Mouse (Mus musculus) liver, embryonic 15.5 days (tissue): ENCODE results near the gene Olfr671. TPM values are rescaled to one million over a fixed set of nuclear protein-coding genes. Genes with fewer than 3 reads are reported as not detected.
"Not testable (repeated sequence)": the region's sequence is repeated elsewhere in the genome, so short reads cannot be mapped to it uniquely, and the experiment has no call there.

ENCODE experiments used
- ATAC-seq: fragments of 200-750 bp; cut with Nextera tagmentation; 2 replicates; pipeline ENCODE4 v1.8.0; 2017; ENCODE audit warnings: moderate number of reproducible peaks, mild to moderate bottlenecking, moderate library complexity; ENCODE audit not compliant: insufficient read depth
- H3K27ac ChIP-seq: fragments of 300-500 bp; sonication (generic); replicated peaks from 2 replicates; pipeline ENCODE4 v1.5.1; 2015; ENCODE audit warnings: mild to moderate bottlenecking, inconsistent platforms
- H3K27me3 ChIP-seq: fragments of 300-500 bp; sonication (generic); 2 replicates; pipeline ENCODE4 v1.6.1; 2015; ENCODE audit warnings: mild to moderate bottlenecking, inconsistent platforms
- H3K36me3 ChIP-seq: fragments of 300-500 bp; sonication (generic); replicated peaks from 2 replicates; pipeline ENCODE4 v1.6.1; 2015; ENCODE audit warnings: moderate library complexity, mild to moderate bottlenecking, inconsistent platforms
- H3K4me1 ChIP-seq: fragments of 300-500 bp; sonication (generic); replicated peaks from 2 replicates; pipeline ENCODE4 v1.6.1; 2015; ENCODE audit warnings: inconsistent platforms
- H3K4me2 ChIP-seq: fragments of 300-500 bp; sonication (generic); 2 replicates; pipeline ENCODE4 v1.6.1; 2015; ENCODE audit warnings: moderate library complexity, mild to moderate bottlenecking, inconsistent platforms
- H3K4me3 ChIP-seq: fragments of 300-500 bp; sonication (generic); replicated peaks from 2 replicates; pipeline ENCODE4 v1.5.1; 2015; ENCODE audit warnings: mild to moderate bottlenecking, inconsistent platforms
- H3K9ac ChIP-seq: fragments of 300-500 bp; sonication (generic); 2 replicates; pipeline ENCODE4 v1.6.1; 2015; ENCODE audit warnings: moderate library complexity, mild to moderate bottlenecking, inconsistent platforms
- H3K9me3 ChIP-seq: fragments of 300-500 bp; sonication (generic); replicated peaks from 2 replicates; pipeline ENCODE4 v1.6.1; 2016; ENCODE audit warnings: inconsistent platforms
- WGBS: fragments of 180-500 bp; shearing (Covaris S2); methylation state at CpG from one replicate; pipeline ENCODE4 v1.1.7; 2015; ENCODE audit warnings: mixed read lengths; ENCODE audit not compliant: insufficient replicate concordance; 5-methylcytosine and 5-hydroxymethylcytosine counted together
- polyA plus RNA-seq: library from polyadenylated mRNA; unstranded; fragments of >200 nt; fragmentation: Nextera tagmentation; extraction: Ambion mirVana; gene quantifications from 2 replicates; pipeline ENCODE4 v1.2.1, GENCODE M21; 2015

The Olfr671 gene
- not detected in 2 replicates for polyA plus RNA-seq

DNA sequence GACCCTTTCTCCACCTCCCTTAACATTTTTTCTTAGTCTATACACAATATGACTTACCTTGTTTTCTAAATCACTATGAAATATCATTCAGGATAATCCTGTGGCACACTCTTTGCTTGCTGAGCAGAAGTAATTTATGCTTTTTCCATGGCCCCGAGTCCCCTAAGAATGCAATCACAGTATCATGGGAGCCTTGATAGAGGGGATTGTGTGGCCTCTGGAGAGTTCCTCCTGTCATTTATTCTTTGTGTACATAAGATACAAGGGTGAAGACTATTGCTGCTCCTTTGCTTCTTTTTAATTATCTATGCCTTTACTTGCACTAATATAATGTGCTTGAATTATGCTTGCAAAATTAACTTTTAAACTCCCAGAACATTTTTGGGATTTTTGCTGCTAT is at the start of gene Olfr671:
Gene Olfr671 (minus strand): TSS at position 101 of the 400 bp plus-strand sequence.
- H3K27me3 ChIP-seq = no peaks in the 10 kb centered on the region
- H3K36me3 ChIP-seq = no peaks in the 10 kb centered on the region
- no peaks in the 10 kb centered on the region for H3K9me3 ChIP-seq
- no peak within 1 kb of the TSS for H3K9ac ChIP-seq
- WGBS = 53% methylated on average over 1 of the region's 1 CpGs
- no peak within 1 kb of the TSS for H3K4me3 ChIP-seq
- no peak within 1 kb of the TSS for H3K4me2 ChIP-seq
- no peaks in the 10 kb centered on the region for H3K4me1 ChIP-seq
- no peak for ATAC-seq
- H3K27ac ChIP-seq = no peak within 1 kb of the TSS

DNA sequence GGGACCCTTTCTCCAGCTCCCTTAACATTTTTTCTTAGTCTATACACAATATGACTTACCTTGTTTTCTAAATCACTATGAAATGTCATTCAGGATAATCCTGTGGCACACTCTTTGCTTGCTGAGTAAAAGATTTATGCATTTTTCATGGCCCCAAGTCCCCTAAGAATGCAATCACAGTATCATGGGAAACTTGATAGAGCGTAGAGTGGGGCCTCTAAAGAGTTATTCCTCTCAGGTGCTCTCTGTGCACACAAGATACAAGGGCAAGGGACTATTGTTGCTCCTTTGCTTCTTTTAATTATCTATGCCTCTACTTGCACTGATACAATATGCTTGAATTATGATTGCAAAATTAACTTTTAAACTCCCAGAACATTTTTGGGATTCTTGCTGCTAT is 49.4 kb upstream of the Olfr671 start, which contains the start of gene Olfr675:
Gene Olfr675 (minus strand): TSS at position 101 of the 400 bp plus-strand sequence.
- WGBS = 51% methylated on average over 1 of the region's 1 CpGs
- Histone ChIP-seq H3K27ac (no peak within 1 kb of the TSS), H3K27me3 (no peaks in the 10 kb centered on the region), H3K9me3 (no peaks in the 10 kb centered on the region), H3K4me2 (no peak within 1 kb of the TSS), H3K4me1 (no peaks in the 10 kb centered on the region), H3K9ac (no peak within 1 kb of the TSS), H3K4me3 (no peak within 1 kb of the TSS), H3K36me3 (no peaks in the 10 kb centered on the region)
- ATAC-seq = no peak

- Histone ChIP-seq H3K4me3 (no peak overlapping the region), H3K27ac (no peak overlapping the region), H3K4me2 (no peak overlapping the region), H3K9me3 (no peaks in the 10 kb centered on the region), H3K27me3 (no peaks in the 10 kb centered on the region), H3K9ac (no peak overlapping the region), H3K4me1 (no peaks in the 10 kb centered on the region), H3K36me3 (no peaks in the 10 kb centered on the region)
- WGBS = 53% methylated on average over 1 of the region's 1 CpGs
- ATAC-seq = no peak
Measured at GRCm38 (mm10) chr7:105022530-105022929, 43.6 kb upstream of the Olfr671 start.

DNA sequence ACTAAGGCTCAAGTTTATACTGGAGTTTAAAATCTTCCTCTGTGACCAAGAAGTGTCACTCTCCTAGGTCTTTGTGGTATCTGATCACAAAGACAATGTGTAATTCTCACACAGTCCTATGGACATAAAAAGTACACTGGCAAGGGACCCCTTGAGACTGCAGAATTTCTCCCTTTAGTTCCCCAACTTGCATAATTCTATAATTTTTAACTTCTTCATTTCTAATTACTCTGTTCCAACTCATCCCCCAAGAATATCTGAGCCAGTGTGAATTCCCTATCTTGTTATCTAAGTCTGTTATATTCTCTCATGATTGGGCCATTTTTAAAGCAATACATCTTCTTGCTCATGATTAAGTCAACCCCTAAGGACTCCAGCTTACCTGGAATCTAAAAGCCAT is 23.0 kb upstream of the Olfr671 start, which contains the start of gene Olfr672:
Gene Olfr672 (minus strand): TSS at position 101 of the 400 bp plus-strand sequence.
- Histone ChIP-seq H3K4me3 (no peak within 1 kb of the TSS), H3K9ac (no peak within 1 kb of the TSS), H3K9me3 (no peaks in the 10 kb centered on the region), H3K27me3 (no peaks in the 10 kb centered on the region), H3K27ac (no peak within 1 kb of the TSS), H3K4me1 (no peaks in the 10 kb centered on the region), H3K36me3 (no peaks in the 10 kb centered on the region), H3K4me2 (no peak within 1 kb of the TSS)
- ATAC-seq = no peak

DNA sequence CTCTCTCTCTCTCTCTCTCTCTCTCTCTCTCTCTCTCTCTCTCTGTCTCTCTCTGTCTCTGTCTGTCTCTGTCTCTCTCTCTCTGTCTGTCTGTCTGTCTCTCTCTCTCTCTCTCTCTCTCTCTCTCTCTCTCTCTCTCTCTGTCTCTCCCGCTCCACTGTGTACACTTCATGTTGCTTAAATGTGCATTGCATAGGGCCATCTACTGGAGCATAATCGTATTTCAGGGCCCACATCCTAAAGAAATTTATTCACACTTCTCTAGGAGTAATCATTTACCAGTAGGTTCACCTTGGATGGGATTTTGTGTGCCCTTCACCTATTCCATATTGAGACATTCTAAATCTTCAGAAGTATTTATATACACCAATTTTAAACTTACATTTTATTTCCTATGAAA is 6.4 kb downstream of the Olfr671 start:
- not testable (repeated sequence) for ATAC-seq, H3K9ac ChIP-seq, H3K36me3 ChIP-seq, H3K27me3 ChIP-seq, H3K4me1 ChIP-seq, H3K9me3 ChIP-seq, H3K4me3 ChIP-seq, H3K27ac ChIP-seq, H3K4me2 ChIP-seq
- 44% methylated on average over 2 of the region's 2 CpGs for WGBS

DNA sequence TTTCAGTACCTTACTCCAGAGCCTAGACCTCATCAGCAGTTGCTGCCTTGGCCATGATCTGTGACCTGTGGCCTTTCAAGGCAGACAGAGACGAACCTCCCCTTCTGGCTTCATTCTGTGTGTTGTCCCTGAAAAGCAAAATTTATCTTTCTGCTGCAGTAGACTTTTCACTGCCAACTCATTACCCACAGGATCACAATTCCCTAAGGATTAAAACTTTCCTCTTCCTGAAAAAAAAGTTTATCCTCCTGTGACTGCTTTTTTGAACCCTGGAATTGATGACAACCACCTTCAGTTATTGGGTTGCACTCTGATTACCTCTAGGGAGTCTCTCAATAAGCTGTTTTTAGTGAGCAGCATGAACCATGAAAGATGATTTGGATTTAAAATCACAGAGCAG is 16.4 kb downstream of the Olfr671 start, which contains the start of gene Olfr670:
Gene Olfr670 (minus strand): TSS at position 101 of the 400 bp plus-strand sequence.
- H3K4me3 ChIP-seq = no peak within 1 kb of the TSS
- H3K4me1 ChIP-seq = no peaks in the 10 kb centered on the region
- H3K36me3 ChIP-seq = no peaks in the 10 kb centered on the region
- ATAC-seq = no peak
- no peak within 1 kb of the TSS for H3K27ac ChIP-seq
- 19% methylated on average over 1 of the region's 1 CpGs for WGBS
- H3K9me3 ChIP-seq = no peaks in the 10 kb centered on the region
- no peaks in the 10 kb centered on the region for H3K27me3 ChIP-seq
- H3K9ac ChIP-seq = no peak within 1 kb of the TSS
- no peak within 1 kb of the TSS for H3K4me2 ChIP-seq

DNA sequence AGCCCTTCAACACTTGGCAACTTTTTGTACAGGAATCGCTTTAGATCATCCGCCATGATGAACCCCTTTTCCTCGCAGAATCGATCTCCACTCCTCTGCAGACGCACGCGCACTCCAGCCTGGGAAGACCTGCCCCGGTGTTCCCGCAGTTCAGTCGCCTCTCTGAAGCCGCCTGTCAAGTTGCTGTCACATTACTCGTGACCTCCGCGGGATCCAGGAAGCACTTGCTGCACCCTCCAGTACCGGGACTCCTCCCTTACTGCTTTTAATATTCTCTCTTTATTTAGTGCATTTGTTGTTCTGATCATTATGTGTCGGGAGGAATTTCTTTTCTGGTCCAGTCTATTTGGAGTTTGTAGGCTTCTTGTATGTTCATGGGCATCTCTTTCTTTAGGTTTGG is 28.7 kb downstream of the Olfr671 start:
- not testable (repeated sequence) for H3K27ac ChIP-seq, H3K27me3 ChIP-seq, H3K4me3 ChIP-seq, ATAC-seq, H3K36me3 ChIP-seq, H3K9me3 ChIP-seq, H3K4me1 ChIP-seq, H3K9ac ChIP-seq, H3K4me2 ChIP-seq
- WGBS = 77% methylated on average over 16 of the region's 16 CpGs

DNA sequence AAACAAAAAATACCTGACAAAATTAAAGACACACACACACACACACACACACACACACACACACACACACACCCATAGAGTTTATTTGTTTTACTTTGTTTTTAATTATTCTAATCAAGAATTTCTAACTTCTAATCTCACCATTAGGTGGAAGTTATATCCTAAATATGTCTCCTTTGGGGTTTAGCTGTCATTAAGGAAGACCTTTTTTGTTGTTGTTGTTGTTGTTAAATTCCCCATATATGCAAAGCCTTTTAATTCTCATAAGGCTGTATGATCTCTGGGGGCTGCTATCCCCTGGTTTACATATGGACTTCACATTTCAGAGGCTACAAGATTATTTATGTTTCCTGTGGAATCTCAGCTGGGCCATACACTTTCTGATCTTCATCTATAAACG is 45.0 kb downstream of the Olfr671 start, which contains the start of gene Olfr669:
Gene Olfr669 (plus strand): TSS at position 301 of the 400 bp plus-strand sequence.
- no peak within 1 kb of the TSS for H3K4me3 ChIP-seq
- H3K9me3 ChIP-seq = no peaks in the 10 kb centered on the region
- H3K4me2 ChIP-seq = no peak within 1 kb of the TSS
- H3K4me1 ChIP-seq = no peaks in the 10 kb centered on the region
- no peaks in the 10 kb centered on the region for H3K27me3 ChIP-seq
- no peaks in the 10 kb centered on the region for H3K36me3 ChIP-seq
- no peak for ATAC-seq
- 67% methylated on average over 1 of the region's 1 CpGs for WGBS
- no peak within 1 kb of the TSS for H3K9ac ChIP-seq
- H3K27ac ChIP-seq = no peak within 1 kb of the TSS

- no peak within 1 kb of the TSS for H3K9ac ChIP-seq
Measured at GRCm38 (mm10) chr7:104927957-104928356, 51.0 kb downstream of the Olfr671 start, which contains the start of gene Olfr668. TSS of gene Olfr668 (minus strand) at chr7:104928057.

More at GRCm38 (mm10) chr7:104927957-104928356, 51.0 kb downstream of the Olfr671 start, which contains the start of gene Olfr668:
- H3K9me3 ChIP-seq = no peaks in the 10 kb centered on the region
- no peak within 1 kb of the TSS for H3K4me3 ChIP-seq
- WGBS = 44% methylated on average over 1 of the region's 1 CpGs
- H3K27me3 ChIP-seq = no peaks in the 10 kb centered on the region
- H3K27ac ChIP-seq = no peak within 1 kb of the TSS
- no peaks in the 10 kb centered on the region for H3K36me3 ChIP-seq
- ATAC-seq = no peak
- H3K4me1 ChIP-seq = no peaks in the 10 kb centered on the region
- H3K4me2 ChIP-seq = no peak within 1 kb of the TSS

Other genes with a start within 250 kb of the Olfr671 start
- not detected in 2 replicates for gene Usp17le, start 201.7 kb downstream of the Olfr671 start, polyA plus RNA-seq
- gene Usp17lb, start 136.5 kb downstream of the Olfr671 start, polyA plus RNA-seq = not detected in 2 replicates
- gene Usp17la, start 122.1 kb downstream of the Olfr671 start, polyA plus RNA-seq = not detected in 2 replicates
- gene Olfr665, start 101.1 kb downstream of the Olfr671 start, polyA plus RNA-seq = not detected in 2 replicates
- gene Olfr666, start 83.2 kb downstream of the Olfr671 start, polyA plus RNA-seq = not detected in 2 replicates
- gene Olfr667, start 57.6 kb downstream of the Olfr671 start, polyA plus RNA-seq = not detected in 2 replicates
- not detected in 2 replicates for gene Olfr668, start 51.1 kb downstream of the Olfr671 start, polyA plus RNA-seq
- gene Olfr669, start 44.9 kb downstream of the Olfr671 start, polyA plus RNA-seq = not detected in 2 replicates
- gene Olfr670, start 16.5 kb downstream of the Olfr671 start, polyA plus RNA-seq = not detected in 2 replicates
- gene Olfr672, start 22.9 kb upstream of the Olfr671 start, polyA plus RNA-seq = not detected in 2 replicates
- gene Olfr675, start 49.3 kb upstream of the Olfr671 start, polyA plus RNA-seq = not detected in 2 replicates
- not detected in 2 replicates for gene Olfr676, start 53.6 kb upstream of the Olfr671 start, polyA plus RNA-seq
- gene Olfr677, start 72.2 kb upstream of the Olfr671 start, polyA plus RNA-seq = not detected in 2 replicates
- gene Olfr678, start 85.3 kb upstream of the Olfr671 start, polyA plus RNA-seq = not detected in 2 replicates
- not detected in 2 replicates for gene Olfr679, start 102.1 kb upstream of the Olfr671 start, polyA plus RNA-seq
- not detected in 2 replicates for gene Olfr680-ps1, start 113.7 kb upstream of the Olfr671 start, polyA plus RNA-seq
- not detected in 2 replicates for gene Olfr681, start 137.7 kb upstream of the Olfr671 start, polyA plus RNA-seq
- not detected in 2 replicates for gene Olfr683, start 167.9 kb upstream of the Olfr671 start, polyA plus RNA-seq
- gene Olfr684, start 184.5 kb upstream of the Olfr671 start, polyA plus RNA-seq = not detected in 2 replicates
- gene Olfr685, start 206.9 kb upstream of the Olfr671 start, polyA plus RNA-seq = not detected in 2 replicates
- gene Olfr686, start 228.4 kb upstream of the Olfr671 start, polyA plus RNA-seq = not detected in 2 replicates